Comparison of ENCODE assay signal across 14 mouse cellular contexts in genomic region chr5:51990847-51991610, GRCm38 (mm10).
DNase-seq lines count a peak whose midpoint lies in the region; ATAC-seq and TF ChIP-seq lines count a peak whose summit lies in the region.
"Had no signal": no experiment of that assay in that cellular context is flagged by ENCODE, and none has a peak within 500 bp of the region (broad histone marks: within the 10 kb centered on the region; RNA-seq: fewer than 3 reads in every experiment).

No protein-coding gene starts in this region.

- no peak for TF ChIP-seq CTCF in left cerebral cortex, adult 2 months (IDR thresholded peaks at IDR 0.05)

- peaks cover 12% of the 10 kb centered on the region for H3K4me1 ChIP-seq in forebrain, embryonic 15.5 days
- peaks cover 12% of the 10 kb centered on the region for H3K4me1 ChIP-seq in midbrain, embryonic 12.5 days

- H3K27me3 ChIP-seq in forebrain, embryonic 15.5 days: 0 out of 2 replicates have a peak, but pooled peaks cover 4% of the 10 kb centered on the region
- H3K27me3 ChIP-seq in midbrain, embryonic 12.5 days: no peaks in the 10 kb centered on the region
- H3K27me3 ChIP-seq: heart, embryonic 13.5 days had no signal

- no peaks in the 10 kb centered on the region for H3K36me3 ChIP-seq in forebrain, embryonic 15.5 days
- H3K36me3 ChIP-seq in midbrain, embryonic 12.5 days: no peaks in the 10 kb centered on the region
- H3K36me3 ChIP-seq: heart, embryonic 13.5 days had no signal

- H3K27ac ChIP-seq in forebrain, embryonic 15.5 days (replicated peaks): no peak overlapping the region
- no peak overlapping the region for H3K27ac ChIP-seq in midbrain, embryonic 12.5 days (replicated peaks)
- no peak overlapping the region for H3K27ac ChIP-seq in left cerebral cortex, adult 2 months
- H3K27ac ChIP-seq: heart, embryonic 13.5 days; kidney, postnatal 0 days had no signal

- H3K4me2 ChIP-seq in forebrain, embryonic 15.5 days (replicated peaks): no peak overlapping the region
- peak overlapping the region; percentile 45 for H3K4me2 ChIP-seq in midbrain, embryonic 12.5 days (replicated peaks)
- H3K4me2 ChIP-seq: heart, embryonic 13.5 days had no signal

- no peak overlapping the region for H3K9ac ChIP-seq in forebrain, embryonic 15.5 days (replicated peaks)
- H3K9ac ChIP-seq in midbrain, embryonic 12.5 days (replicated peaks): 0 out of 2 replicates have a peak overlapping the region, but pooled peaks have one; percentile 15
- H3K9ac ChIP-seq: heart, embryonic 13.5 days had no signal

- no peak overlapping the region for H3K4me3 ChIP-seq in forebrain, embryonic 15.5 days
- 0 out of 2 replicates have a peak overlapping the region, but pooled peaks have one; percentile 9 for H3K4me3 ChIP-seq in midbrain, embryonic 12.5 days
- no peak overlapping the region for H3K4me3 ChIP-seq in left cerebral cortex, adult 2 months
- H3K4me3 ChIP-seq: erythroblast, embryonic 14.5 days; heart, embryonic 13.5 days had no signal

- 7% methylated on average over 10 of the region's 10 CpGs for WGBS in forebrain, embryonic 15.5 days
- WGBS in midbrain, embryonic 12.5 days: 10% methylated on average over 10 of the region's 10 CpGs

- intact Hi-C loops in left cerebral cortex, adult 2 months (cut with DNase I): no loop called here

- peak; percentile 31 for DNase-seq in testis, postnatal 10 days (ENCODE audit: low spot score)
- DNase-seq in testis, postnatal 14 days (ENCODE audit: low spot score): no peak
- no peak for DNase-seq in left cerebral cortex, adult 2 months (ENCODE audit: extremely low spot score in 1 of 2, low spot score in 2 of 2)
- DNase-seq in urinary bladder, postnatal 10 days (ENCODE audit: low spot score): no peak
- DNase-seq in kidney, postnatal 36 days: no peak
- DNase-seq: gastrocnemius, postnatal 14 days; thymus, postnatal 36 days had no signal

- ATAC-seq in forebrain, embryonic 15.5 days (replicated peaks): peak; percentile 26; the same call in 1 of the 2 replicates
- ATAC-seq in midbrain, embryonic 12.5 days (ENCODE audit: low FRiP score, low read depth): peak; percentile 63
- ATAC-seq: activated CD4-positive, CD25-positive, alpha-beta regulatory T cell, adult 4 months; CD4-positive, CD25-positive, alpha-beta regulatory T cell, adult 4 months had no signal

- no peaks in the 10 kb centered on the region for H3K9me3 ChIP-seq in forebrain, embryonic 15.5 days
- no peaks in the 10 kb centered on the region for H3K9me3 ChIP-seq in midbrain, embryonic 12.5 days
- H3K9me3 ChIP-seq: heart, embryonic 13.5 days had no signal
